Mouse (Mus musculus): ENCODE measurements at regions not wholly inside any gene's neighbourhood (a gene's known extent, or its start where the extent isn't known, plus 50 kb on each side); places are given as distances from the start of the nearest gene placed in this dataset.

DNA sequence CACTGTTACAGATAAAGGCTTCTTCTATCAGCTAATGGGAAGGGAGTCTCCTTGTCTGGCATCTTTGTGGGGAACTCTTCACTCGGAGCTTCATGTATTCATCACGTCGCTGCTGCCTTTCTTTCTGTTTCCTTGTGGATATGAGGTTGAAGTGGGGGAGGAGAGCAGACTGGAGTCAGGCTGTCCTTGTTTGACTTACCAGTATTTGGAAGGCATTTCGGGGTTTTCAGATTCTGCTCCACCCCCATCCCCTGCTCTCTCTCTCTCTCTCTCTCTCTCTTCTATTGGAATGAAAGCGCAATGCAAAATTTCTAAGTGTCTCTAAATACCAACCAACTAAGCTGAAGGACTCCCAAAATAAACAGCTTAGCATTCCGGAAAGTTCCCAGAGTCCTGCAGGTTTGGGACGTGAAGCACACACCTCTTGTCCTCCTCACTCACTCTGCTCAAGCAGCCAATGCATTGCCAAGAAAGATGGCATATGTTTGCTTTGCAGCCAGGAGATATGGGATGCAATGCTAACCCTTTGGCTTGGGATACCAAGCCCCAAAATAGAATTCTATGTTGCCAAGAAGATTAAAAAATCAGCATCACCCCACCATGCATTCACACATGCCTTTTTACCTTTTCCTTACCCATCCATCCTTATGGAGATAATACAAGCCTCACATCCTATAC is 670.3 kb downstream of the Cdk5rap2 start:
- no peak for DNase-seq

All from lung, postnatal 36 days (tissue).